Mouse (Mus musculus) heart, embryonic 14.5 days (tissue): Measurements from ENCODE around the gene Ttc14. TPM values are rescaled to one million over a fixed set of nuclear protein-coding genes. Genes with fewer than 3 reads are reported as not detected.
A peak's percentile ranks its signal among the peaks of the same experiment; 100 is the strongest.

Experiments
- ATAC-seq: fragments of 200-750 bp; cut with Nextera tagmentation; 2 replicates; pipeline ENCODE4 v1.8.0; 2017; ENCODE audit warnings: low read depth, moderate TSS enrichment; ENCODE audit not compliant: insufficient number of reproducible peaks, insufficient read depth, low FRiP score
- H3K27ac ChIP-seq, 2 experiments: fragments of 200-500 bp in 1 of 2; fragments of 300-500 bp in 1 of 2; sonication (generic) in 1 of 2; replicated peaks in 1 of 2; 2 replicates each; pipeline ENCODE4 v1.5.1; 2012 to 2014; ENCODE audit warnings: low read depth in 2 of 2, low read length in 2 of 2, control low read depth in 1 of 2, mild to moderate bottlenecking in 1 of 2, mixed read lengths in 1 of 2; ENCODE audit not compliant: control insufficient read depth in 1 of 2, insufficient read depth in 1 of 2
- H3K27me3 ChIP-seq: fragments of 300-500 bp; sonication (generic); 2 replicates; pipeline ENCODE4 v1.6.1; 2014; ENCODE audit warnings: mild to moderate bottlenecking, low read length, control low read depth; ENCODE audit not compliant: control insufficient read depth, insufficient read depth
- H3K36me3 ChIP-seq: fragments of 300-500 bp; sonication (generic); 2 replicates; pipeline ENCODE4 v1.6.1; 2014; ENCODE audit warnings: mild to moderate bottlenecking, control low read depth, low read length, mixed read lengths; ENCODE audit not compliant: control insufficient read depth, insufficient read depth
- H3K4me1 ChIP-seq, 2 experiments: fragments of 200-500 bp in 1 of 2; fragments of 300-500 bp in 1 of 2; sonication (generic) in 1 of 2; 2 replicates each; pipeline ENCODE4 v1.6.1; 2012 to 2014; ENCODE audit warnings: low read length in 2 of 2, control low read depth in 1 of 2, mixed read lengths in 1 of 2; ENCODE audit not compliant: control insufficient read depth in 2 of 2, insufficient read depth in 2 of 2
- H3K4me2 ChIP-seq: fragments of 300-500 bp; sonication (generic); 2 replicates; pipeline ENCODE4 v1.6.1; 2014; ENCODE audit warnings: mild to moderate bottlenecking, low read length
- H3K4me3 ChIP-seq, 2 experiments: fragments of 200-500 bp in 1 of 2; fragments of 300-500 bp in 1 of 2; sonication (generic) in 1 of 2; 2 replicates each; pipeline ENCODE4 v1.5.1; 2012 to 2014; ENCODE audit warnings: low read length in 2 of 2, mild to moderate bottlenecking in 2 of 2, control low read depth in 1 of 2, low read depth in 1 of 2, moderate library complexity in 1 of 2; ENCODE audit not compliant: control insufficient read depth in 1 of 2, insufficient read depth in 1 of 2
- H3K9ac ChIP-seq: fragments of 300-500 bp; sonication (generic); 2 replicates; pipeline ENCODE4 v1.6.1; 2014; ENCODE audit warnings: mild to moderate bottlenecking, low read length
- H3K9me3 ChIP-seq: fragments of 300-500 bp; sonication (generic); 2 replicates; pipeline ENCODE4 v1.6.1; 2016; ENCODE audit warnings: low read length, control low read depth; ENCODE audit not compliant: control insufficient read depth
- WGBS: fragments of 180-500 bp; shearing (Covaris S2); extraction: QIAGEN DNeasy Blood & Tissue Kit; methylation state at CpG from one replicate; pipeline ENCODE4 v1.1.7; 2014; 5-methylcytosine and 5-hydroxymethylcytosine counted together
- polyA plus RNA-seq: library from polyadenylated mRNA; unstranded; fragments of >200 nt; fragmentation: Nextera tagmentation; extraction: Ambion mirVana; gene quantifications from 2 replicates; pipeline ENCODE4 v1.2.1, GENCODE M21; 2014

Gene Ttc14
- polyA plus RNA-seq, 1 experiment from 2014 or later = 52.2 TPM

- no peaks in the 10 kb centered on the region for H3K36me3 ChIP-seq
- no peak for ATAC-seq
- WGBS = 44% methylated on average over 10 of the region's 10 CpGs
- no peak overlapping the region for H3K9ac ChIP-seq
- no peaks in the 10 kb centered on the region for H3K27me3 ChIP-seq
- no peak overlapping the region for H3K27ac ChIP-seq
- H3K4me2 ChIP-seq = peak overlapping the region; percentile 33
- H3K4me1 ChIP-seq = peaks cover 6 to 10% of the 10 kb centered on the region in 2 experiments
- peak overlapping the region in 1 of 2 experiments; percentile 2; a peak in 1 of 4 replicates for H3K4me3 ChIP-seq
- H3K9me3 ChIP-seq = no peaks in the 10 kb centered on the region
These were observed 39.2 kb downstream of the Ttc14 start for GRCm38 (mm10) chr3:33838877-33839276.

- Histone ChIP-seq H3K4me2 (peak within 1 kb of the TSS; percentile 80), H3K4me1 (peaks cover 0 to 3% of the 10 kb centered on the region in 2 experiments; a peak in 2 of 4 replicates), H3K27me3 (no peaks in the 10 kb centered on the region), H3K9ac (peak within 1 kb of the TSS; percentile 73), H3K27ac (no peak within 1 kb of the TSS), H3K9me3 (no peaks in the 10 kb centered on the region), H3K4me3 (peak within 1 kb of the TSS; percentile 37 to 55), H3K36me3 (no peaks in the 10 kb centered on the region)
- 5% methylated on average over 26 of the region's 26 CpGs for WGBS
- ATAC-seq = peak; percentile 78; the same call in 1 of the 2 replicates
These were observed 44.4 kb downstream of the Ttc14 start, which contains the start of gene Ccdc39 for GRCm38 (mm10) chr3:33843801-33844632. Gene Ccdc39 (minus strand): TSS chr3:33844310.

- no peak for ATAC-seq
- Histone ChIP-seq H3K27me3 (no peaks in the 10 kb centered on the region), H3K4me2 (no peak overlapping the region), H3K36me3 (no peaks in the 10 kb centered on the region), H3K27ac (no peak overlapping the region), H3K4me3 (no peak overlapping the region), H3K4me1 (peaks cover 0 to 3% of the 10 kb centered on the region in 2 experiments; a peak in 2 of 4 replicates), H3K9ac (no peak overlapping the region), H3K9me3 (no peaks in the 10 kb centered on the region)
- 61% methylated on average over 6 of the region's 6 CpGs for WGBS
These were observed 47.0 kb downstream of the Ttc14 start for GRCm38 (mm10) chr3:33846639-33847038.

GRCm38 (mm10) chr3:33850856-33851255 lies 51.2 kb downstream of the Ttc14 start:
- Histone ChIP-seq H3K27ac (no peak overlapping the region), H3K4me1 (no peaks in the 10 kb centered on the region), H3K9me3 (no peaks in the 10 kb centered on the region), H3K36me3 (no peaks in the 10 kb centered on the region), H3K27me3 (no peaks in the 10 kb centered on the region), H3K4me2 (no peak overlapping the region), H3K4me3 (no peak overlapping the region), H3K9ac (no peak overlapping the region)
- no peak for ATAC-seq
- WGBS = 73% methylated on average over 4 of the region's 4 CpGs

GRCm38 (mm10) chr3:33853062-33853461 lies 53.4 kb downstream of the Ttc14 start:
- Histone ChIP-seq H3K4me2 (no peak overlapping the region), H3K27ac (no peak overlapping the region), H3K36me3 (no peaks in the 10 kb centered on the region), H3K4me1 (no peaks in the 10 kb centered on the region), H3K4me3 (no peak overlapping the region), H3K9ac (no peak overlapping the region), H3K9me3 (no peaks in the 10 kb centered on the region), H3K27me3 (no peaks in the 10 kb centered on the region)
- 56% methylated on average over 1 of the region's 1 CpGs for WGBS
- no peak for ATAC-seq

GRCm38 (mm10) chr3:33858939-33859338 lies 59.3 kb downstream of the Ttc14 start:
- H3K27me3 ChIP-seq = no peaks in the 10 kb centered on the region
- H3K9ac ChIP-seq = no peak overlapping the region
- H3K4me1 ChIP-seq = no peaks in the 10 kb centered on the region
- ATAC-seq = no peak
- no peak overlapping the region for H3K27ac ChIP-seq
- H3K4me2 ChIP-seq = no peak overlapping the region
- H3K4me3 ChIP-seq = no peak overlapping the region
- no peaks in the 10 kb centered on the region for H3K36me3 ChIP-seq
- no peaks in the 10 kb centered on the region for H3K9me3 ChIP-seq
- 82% methylated on average over 3 of the region's 3 CpGs for WGBS

- Histone ChIP-seq H3K4me3 (no peak overlapping the region), H3K4me2 (no peak overlapping the region), H3K4me1 (no peaks in the 10 kb centered on the region), H3K9ac (no peak overlapping the region), H3K27me3 (no peaks in the 10 kb centered on the region), H3K36me3 (no peaks in the 10 kb centered on the region), H3K9me3 (no peaks in the 10 kb centered on the region), H3K27ac (no peak overlapping the region)
- ATAC-seq = no peak
These were observed 64.4 kb downstream of the Ttc14 start for GRCm38 (mm10) chr3:33864000-33864540.
